Mouse (Mus musculus): Measurements from ENCODE around the gene Prep. TPM values are rescaled to one million over a fixed set of nuclear protein-coding genes. Genes with fewer than 3 reads are reported as not detected.
"Not testable (repeated sequence)": the region's sequence is repeated elsewhere in the genome, so short reads cannot be mapped to it uniquely, and the experiment has no call there.

Gene Prep
- polyA plus RNA-seq, 1 experiment from 2014 or later = 27.8 TPM

DNA sequence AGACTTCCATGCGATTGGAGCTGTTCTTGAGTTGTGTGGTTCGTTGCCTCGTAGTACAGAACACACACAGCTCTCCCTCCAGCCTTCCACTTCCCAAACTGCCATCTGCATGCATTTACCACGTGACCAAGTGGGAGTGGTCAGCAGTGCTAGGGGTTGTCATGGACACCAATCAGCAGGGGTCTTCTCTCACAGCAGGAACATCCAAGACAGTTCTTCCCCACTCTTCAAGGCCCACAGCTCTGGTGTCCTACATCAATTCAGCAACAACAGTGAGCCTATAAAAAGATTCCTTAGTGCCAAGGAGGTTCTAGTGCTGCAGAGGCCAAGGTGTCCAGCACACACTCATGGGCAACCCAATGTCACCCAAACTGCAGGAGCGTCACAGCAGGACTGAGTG is 84.1 kb downstream of the Prep start:
- Histone ChIP-seq H3K9ac (no peak overlapping the region), H3K27me3 (no peaks in the 10 kb centered on the region), H3K4me2 (replicated peaks) (no peak overlapping the region), H3K4me1 (no peaks in the 10 kb centered on the region), H3K9me3 (no peaks in the 10 kb centered on the region), H3K27ac (no peak overlapping the region), H3K4me3 (no peak overlapping the region), H3K36me3 (peaks cover 56% of the 10 kb centered on the region)
- WGBS = 74% methylated on average over 5 of the region's 5 CpGs
- no peak for ATAC-seq (ENCODE audit: insufficient number of reproducible peaks, insufficient read depth, low FRiP score, low TSS enrichment)

GRCm38 (mm10) chr10:45151771-45152692 is 85.0 kb downstream of the Prep start:
- WGBS = 91% methylated on average over 12 of the region's 12 CpGs
- no peak overlapping the region for H3K4me3 ChIP-seq
- no peak for ATAC-seq (ENCODE audit: insufficient number of reproducible peaks, insufficient read depth, low FRiP score, low TSS enrichment)
- no peaks in the 10 kb centered on the region for H3K4me1 ChIP-seq
- H3K27me3 ChIP-seq = no peaks in the 10 kb centered on the region
- no peaks in the 10 kb centered on the region for H3K9me3 ChIP-seq
- H3K9ac ChIP-seq = no peak overlapping the region
- H3K27ac ChIP-seq = no peak overlapping the region
- H3K36me3 ChIP-seq = peaks cover 56% of the 10 kb centered on the region
- no peak overlapping the region for H3K4me2 ChIP-seq (replicated peaks)

DNA sequence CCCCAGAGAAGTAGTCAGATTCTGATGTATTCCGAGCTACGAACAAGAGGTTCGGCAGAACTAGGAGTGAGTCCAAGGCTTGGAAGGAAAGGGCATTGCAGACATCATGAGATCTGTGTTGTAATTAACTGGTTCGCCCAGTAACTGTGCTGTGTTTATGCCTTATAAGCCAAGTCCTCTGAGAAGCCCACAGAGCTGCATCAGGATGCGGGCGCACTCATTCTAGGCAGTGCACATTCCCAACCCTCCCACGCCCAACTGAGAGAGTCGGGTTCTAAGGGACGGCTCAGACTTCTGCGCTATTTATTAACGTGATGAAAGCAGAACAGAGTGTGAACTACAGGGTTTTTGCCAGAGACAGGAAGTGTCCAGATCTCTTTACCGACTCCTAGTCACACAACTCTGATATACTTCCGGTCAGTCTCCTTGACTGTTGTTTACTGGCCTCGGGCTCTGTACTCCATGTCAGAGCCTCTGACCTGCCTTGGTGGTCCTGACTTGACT is 87.6 kb downstream of the Prep start:
- H3K36me3 ChIP-seq = peaks cover 76% of the 10 kb centered on the region

DNA sequence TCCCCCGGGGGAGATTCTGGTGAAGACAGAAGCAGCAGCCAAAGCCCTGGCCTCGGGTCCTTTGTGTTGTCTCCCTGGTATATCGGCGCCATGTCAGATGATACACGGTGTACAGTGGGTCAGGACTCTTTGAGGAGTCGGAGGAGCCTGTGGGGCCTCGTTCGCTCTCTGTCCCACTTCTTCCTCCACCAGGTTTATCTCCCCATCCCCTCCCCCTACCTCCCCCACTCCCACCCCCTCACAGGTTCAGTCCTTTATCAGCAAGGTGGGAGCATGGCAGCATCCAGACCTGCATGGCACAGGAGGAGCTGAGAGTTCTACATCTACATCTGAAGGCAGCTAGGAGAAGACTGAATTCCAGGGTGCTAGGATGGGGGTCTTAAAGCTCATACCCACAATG is 98.8 kb downstream of the Prep start:
- no peaks in the 10 kb centered on the region for H3K27me3 ChIP-seq
- no peaks in the 10 kb centered on the region for H3K9me3 ChIP-seq
- no peak overlapping the region for H3K9ac ChIP-seq
- H3K4me1 ChIP-seq = no peaks in the 10 kb centered on the region
- no peak overlapping the region for H3K27ac ChIP-seq
- no peaks in the 10 kb centered on the region for H3K36me3 ChIP-seq
- no peak overlapping the region for H3K4me3 ChIP-seq
- 80% methylated on average over 8 of the region's 8 CpGs for WGBS
- H3K4me2 ChIP-seq (replicated peaks) = no peak overlapping the region
- ATAC-seq (ENCODE audit: insufficient number of reproducible peaks, insufficient read depth, low FRiP score, low TSS enrichment) = no peak

More for the DNA sequence above, 87.6 kb downstream of the Prep start:
- Histone ChIP-seq H3K27me3 (no peaks in the 10 kb centered on the region), H3K9me3 (no peaks in the 10 kb centered on the region), H3K4me1 (no peaks in the 10 kb centered on the region), H3K27ac (no peak overlapping the region), H3K4me2 (replicated peaks) (no peak overlapping the region), H3K9ac (no peak overlapping the region), H3K4me3 (no peak overlapping the region)
- 93% methylated on average over 14 of the region's 14 CpGs for WGBS
- ATAC-seq (ENCODE audit: insufficient number of reproducible peaks, insufficient read depth, low FRiP score, low TSS enrichment) = no peak

GRCm38 (mm10) chr10:45173927-45174326 is 106.9 kb downstream of the Prep start:
- H3K4me1 ChIP-seq = no peaks in the 10 kb centered on the region
- no peak overlapping the region for H3K27ac ChIP-seq
- no peak overlapping the region for H3K4me2 ChIP-seq (replicated peaks)
- 84% methylated on average over 8 of the region's 8 CpGs for WGBS
- no peaks in the 10 kb centered on the region for H3K36me3 ChIP-seq
- no peak overlapping the region for H3K9ac ChIP-seq
- no peak for ATAC-seq (ENCODE audit: insufficient number of reproducible peaks, insufficient read depth, low FRiP score, low TSS enrichment)
- H3K9me3 ChIP-seq = no peaks in the 10 kb centered on the region
- no peaks in the 10 kb centered on the region for H3K27me3 ChIP-seq
- H3K4me3 ChIP-seq = no peak overlapping the region

GRCm38 (mm10) chr10:45174345-45174744 is 107.3 kb downstream of the Prep start:
- H3K27me3 ChIP-seq = no peaks in the 10 kb centered on the region

DNA sequence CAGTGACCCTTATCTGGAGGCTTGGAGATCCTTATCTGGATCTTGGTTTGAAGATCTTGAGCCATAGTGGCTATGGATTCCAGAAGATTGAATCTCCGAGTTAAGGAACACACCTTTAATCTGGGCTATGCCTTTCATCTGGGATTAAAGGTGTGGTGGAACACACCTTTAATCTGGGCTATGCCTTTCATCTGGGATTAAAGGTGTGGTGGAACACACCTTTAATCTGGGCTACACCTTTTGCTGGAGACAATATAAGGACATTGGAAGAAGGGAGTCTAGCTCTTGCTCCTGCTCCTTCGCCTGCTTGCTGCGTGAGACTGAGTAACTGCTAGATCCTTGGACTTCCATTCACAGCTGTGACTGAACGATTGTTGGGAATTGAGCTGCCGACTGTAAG is 110.8 kb downstream of the Prep start, which contains the start of gene Popdc3:
Gene Popdc3, plus strand, starts transcription at position 301 of the 400 bp plus-strand sequence.
- not testable (repeated sequence) for H3K9ac ChIP-seq; H3K36me3 ChIP-seq; H3K27me3 ChIP-seq; ATAC-seq (ENCODE audit: insufficient number of reproducible peaks, insufficient read depth, low FRiP score, low TSS enrichment); H3K9me3 ChIP-seq; H3K4me1 ChIP-seq; H3K4me3 ChIP-seq; H3K27ac ChIP-seq; H3K4me2 ChIP-seq (replicated peaks)
- 88% methylated on average over 2 of the region's 5 CpGs for WGBS

More at GRCm38 (mm10) chr10:45174345-45174744, 107.3 kb downstream of the Prep start:
- WGBS = 95% methylated on average over 3 of the region's 3 CpGs
- H3K4me2 ChIP-seq (replicated peaks) = no peak overlapping the region
- no peaks in the 10 kb centered on the region for H3K36me3 ChIP-seq
- no peak for ATAC-seq (ENCODE audit: insufficient number of reproducible peaks, insufficient read depth, low FRiP score, low TSS enrichment)
- no peak overlapping the region for H3K4me3 ChIP-seq
- H3K9ac ChIP-seq = no peak overlapping the region
- no peak overlapping the region for H3K27ac ChIP-seq
- no peaks in the 10 kb centered on the region for H3K9me3 ChIP-seq
- no peaks in the 10 kb centered on the region for H3K4me1 ChIP-seq

GRCm38 (mm10) chr10:45180677-45181326 is 113.8 kb downstream of the Prep start:
- H3K4me3 ChIP-seq = no peak overlapping the region
- H3K9ac ChIP-seq = no peak overlapping the region
- no peak overlapping the region for H3K4me2 ChIP-seq (replicated peaks)
- no peaks in the 10 kb centered on the region for H3K9me3 ChIP-seq
- H3K36me3 ChIP-seq = no peaks in the 10 kb centered on the region
- no peaks in the 10 kb centered on the region for H3K27me3 ChIP-seq
- 94% methylated on average over 4 of the region's 4 CpGs for WGBS
- ATAC-seq (ENCODE audit: insufficient number of reproducible peaks, insufficient read depth, low FRiP score, low TSS enrichment) = no peak
- H3K4me1 ChIP-seq = no peaks in the 10 kb centered on the region
- H3K27ac ChIP-seq = no peak overlapping the region

DNA sequence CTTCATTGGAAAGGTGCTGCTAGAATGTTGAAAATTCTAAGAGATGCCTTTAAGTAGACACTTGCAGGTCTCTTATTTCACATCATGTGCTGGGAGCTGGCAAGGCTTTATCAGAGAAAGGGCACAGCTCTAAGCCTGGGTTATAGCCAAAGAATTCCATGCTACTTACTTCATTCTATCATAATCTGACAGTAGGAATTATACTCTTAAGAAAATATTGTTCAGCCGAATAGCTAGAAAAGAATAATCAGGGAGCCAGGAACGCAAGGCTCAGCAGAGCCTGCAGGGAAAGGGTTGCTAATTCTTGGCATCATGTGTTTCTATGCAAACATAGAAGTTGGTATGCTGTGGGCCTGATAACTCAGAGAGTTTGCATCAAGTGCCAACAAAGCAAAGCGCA is 114.3 kb downstream of the Prep start:
- Histone ChIP-seq H3K36me3 (no peaks in the 10 kb centered on the region), H3K9me3 (no peaks in the 10 kb centered on the region), H3K4me1 (no peaks in the 10 kb centered on the region), H3K4me3 (no peak overlapping the region), H3K27ac (no peak overlapping the region), H3K4me2 (replicated peaks) (no peak overlapping the region), H3K9ac (no peak overlapping the region), H3K27me3 (no peaks in the 10 kb centered on the region)
- ATAC-seq (ENCODE audit: insufficient number of reproducible peaks, insufficient read depth, low FRiP score, low TSS enrichment) = no peak
- WGBS = 89% methylated on average over 3 of the region's 3 CpGs

- Histone ChIP-seq H3K36me3 (no peaks in the 10 kb centered on the region), H3K9ac (no peak overlapping the region), H3K9me3 (no peaks in the 10 kb centered on the region), H3K4me2 (replicated peaks) (no peak overlapping the region), H3K4me3 (no peak overlapping the region), H3K27ac (no peak overlapping the region), H3K4me1 (no peaks in the 10 kb centered on the region), H3K27me3 (no peaks in the 10 kb centered on the region)
- 91% methylated on average over 2 of the region's 2 CpGs for WGBS
- ATAC-seq (ENCODE audit: insufficient number of reproducible peaks, insufficient read depth, low FRiP score, low TSS enrichment) = no peak
Observed at GRCm38 (mm10) chr10:45185457-45185856, 118.5 kb downstream of the Prep start.

- H3K36me3 ChIP-seq = no peaks in the 10 kb centered on the region
- no peak overlapping the region for H3K27ac ChIP-seq
- no peaks in the 10 kb centered on the region for H3K4me1 ChIP-seq
- 61% methylated on average over 14 of the region's 14 CpGs for WGBS
- no peaks in the 10 kb centered on the region for H3K27me3 ChIP-seq
- H3K9ac ChIP-seq = no peak overlapping the region
- H3K4me2 ChIP-seq (replicated peaks) = no peak overlapping the region
- no peak for ATAC-seq (ENCODE audit: insufficient number of reproducible peaks, insufficient read depth, low FRiP score, low TSS enrichment)
- no peak overlapping the region for H3K4me3 ChIP-seq
- H3K9me3 ChIP-seq = no peaks in the 10 kb centered on the region
Observed at GRCm38 (mm10) chr10:45193330-45194310, 126.6 kb downstream of the Prep start.

Data from embryonic facial prominence, embryonic 12.5 days (tissue).